In the genomic region with DNA sequence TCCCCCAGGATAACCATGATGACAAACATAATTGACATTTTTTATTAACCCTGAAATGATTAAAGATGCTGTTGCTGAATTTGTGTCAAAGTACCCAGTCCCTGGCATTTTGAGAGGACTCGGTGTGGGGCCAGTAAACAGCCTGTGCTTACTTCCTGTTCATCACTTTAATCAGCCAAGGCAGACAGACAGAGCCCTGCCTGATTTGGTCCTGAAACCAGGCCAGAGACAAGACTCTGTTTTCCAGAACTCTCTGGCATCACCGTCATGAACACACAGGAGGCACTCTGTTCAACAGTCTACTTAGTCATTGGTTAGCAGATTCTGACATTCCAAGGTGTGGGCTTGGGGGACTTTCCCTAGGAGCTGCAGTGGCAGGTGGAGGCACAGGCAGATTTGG, we compare ENCODE assay signal across 20 mouse cellular contexts.
DNase-seq lines count a peak whose midpoint lies in the region; ATAC-seq lines count a peak whose summit lies in the region.
"Had no signal": no experiment of that assay in that cellular context is flagged by ENCODE, and none has a peak within 500 bp of the region (broad histone marks: within the 10 kb centered on the region; RNA-seq: fewer than 3 reads in every experiment).

No protein-coding gene starts in this region.

- H3K4me1 ChIP-seq in forebrain, embryonic 13.5 days = peaks cover 59% of the 10 kb centered on the region
- H3K4me1 ChIP-seq in forebrain, embryonic 15.5 days = peaks cover 50% of the 10 kb centered on the region

- WGBS in forebrain, embryonic 13.5 days = 26% methylated on average over 2 of the region's 2 CpGs
- 22% methylated on average over 2 of the region's 2 CpGs for WGBS in forebrain, embryonic 15.5 days

- 0 out of 2 replicates have a peak overlapping the region, but pooled peaks have one; percentile 25 for H3K27ac ChIP-seq in forebrain, embryonic 13.5 days
- H3K27ac ChIP-seq in forebrain, embryonic 15.5 days (replicated peaks) = no peak overlapping the region
- H3K27ac ChIP-seq: embryonic facial prominence, embryonic 15.5 days; heart, embryonic 10.5 days; layer of hippocampus, adult 2 months; left cerebral cortex, adult 2 months; limb, embryonic 15.5 days; liver, embryonic 14.5 days; neural tube, embryonic 12.5 days; stomach, embryonic 15.5 days had no signal

- no peak overlapping the region for H3K4me3 ChIP-seq in forebrain, embryonic 13.5 days
- no peak overlapping the region for H3K4me3 ChIP-seq in forebrain, embryonic 15.5 days
- H3K4me3 ChIP-seq: embryonic facial prominence, embryonic 15.5 days; heart, embryonic 10.5 days; layer of hippocampus, adult 2 months; left cerebral cortex, adult 2 months; limb, embryonic 15.5 days; megakaryocyte, embryonic 14.5 days; neural tube, embryonic 12.5 days; stomach, embryonic 15.5 days had no signal

- H3K4me2 ChIP-seq in forebrain, embryonic 13.5 days = no peak overlapping the region
- H3K4me2 ChIP-seq in forebrain, embryonic 15.5 days (replicated peaks) = no peak overlapping the region
- H3K4me2 ChIP-seq: embryonic facial prominence, embryonic 15.5 days; limb, embryonic 15.5 days; lung, embryonic 14.5 days; stomach, embryonic 15.5 days had no signal

- DNase-seq in layer of hippocampus, postnatal 14 days (ENCODE audit: low spot score in 2 of 2) = peak; percentile 42 to 82
- DNase-seq in layer of hippocampus, postnatal 36 days = no peak
- DNase-seq in retina, postnatal 1 day = peak; percentile 69
- DNase-seq in retina, embryonic 14.5 days (ENCODE audit: low spot score) = no peak
- DNase-seq: adrenal gland, adult 8-10 months; gastrocnemius, postnatal 10 days; thymus, postnatal 25 days had no signal

- 0 out of 2 replicates have a peak overlapping the region, but pooled peaks have one; percentile 12 for H3K9ac ChIP-seq in forebrain, embryonic 13.5 days
- no peak overlapping the region for H3K9ac ChIP-seq in forebrain, embryonic 15.5 days (replicated peaks)
- H3K9ac ChIP-seq: embryonic facial prominence, embryonic 15.5 days; limb, embryonic 15.5 days; liver, embryonic 14.5 days; lung, embryonic 14.5 days; neural tube, embryonic 12.5 days; stomach, embryonic 15.5 days had no signal

- peaks cover 30% of the 10 kb centered on the region for H3K27me3 ChIP-seq in forebrain, embryonic 13.5 days
- peaks cover 13% of the 10 kb centered on the region; the same call in 1 of the 2 replicates for H3K27me3 ChIP-seq in forebrain, embryonic 15.5 days
- H3K27me3 ChIP-seq: neural tube, embryonic 12.5 days; stomach, embryonic 15.5 days had no signal

- no peaks in the 10 kb centered on the region for H3K36me3 ChIP-seq in forebrain, embryonic 13.5 days (ENCODE audit: poor library complexity, severe bottlenecking)
- H3K36me3 ChIP-seq in forebrain, embryonic 15.5 days = no peaks in the 10 kb centered on the region
- H3K36me3 ChIP-seq: embryonic facial prominence, embryonic 15.5 days; heart, embryonic 10.5 days; limb, embryonic 15.5 days; neural tube, embryonic 12.5 days; stomach, embryonic 15.5 days had no signal

- no peak for ATAC-seq in forebrain, embryonic 13.5 days
- no peak for ATAC-seq in forebrain, embryonic 15.5 days (replicated peaks)
- ATAC-seq in frontal cortex, adult (ENCODE audit: low TSS enrichment) = no peak

- no peaks in the 10 kb centered on the region for H3K9me3 ChIP-seq in forebrain, embryonic 13.5 days (replicated peaks)
- no peaks in the 10 kb centered on the region for H3K9me3 ChIP-seq in forebrain, embryonic 15.5 days
- H3K9me3 ChIP-seq: embryonic facial prominence, embryonic 15.5 days; heart, embryonic 10.5 days; limb, embryonic 15.5 days; megakaryocyte, embryonic 14.5 days; neural tube, embryonic 12.5 days; stomach, embryonic 15.5 days had no signal

Comparison
In these comparisons a context has a peak if more than half of its experiments do, and no peak if none do; other contexts are left out.
1. DNase-seq: peak in layer of hippocampus, postnatal 14 days (2 of 2) and retina, postnatal 1 day (single experiment); none in layer of hippocampus, postnatal 36 days (0 of 2) and retina, embryonic 14.5 days (single experiment).